Mouse (Mus musculus): ENCODE data around the gene Fam131c. TPM values are rescaled to one million over a fixed set of nuclear protein-coding genes. Genes with fewer than 3 reads are reported as not detected.

The Fam131c gene
- 0.35 and 1.2 TPM in 2 replicates for polyA plus RNA-seq (2014; fragmentation: Nextera tagmentation; extraction: Ambion mirVana)

DNA sequence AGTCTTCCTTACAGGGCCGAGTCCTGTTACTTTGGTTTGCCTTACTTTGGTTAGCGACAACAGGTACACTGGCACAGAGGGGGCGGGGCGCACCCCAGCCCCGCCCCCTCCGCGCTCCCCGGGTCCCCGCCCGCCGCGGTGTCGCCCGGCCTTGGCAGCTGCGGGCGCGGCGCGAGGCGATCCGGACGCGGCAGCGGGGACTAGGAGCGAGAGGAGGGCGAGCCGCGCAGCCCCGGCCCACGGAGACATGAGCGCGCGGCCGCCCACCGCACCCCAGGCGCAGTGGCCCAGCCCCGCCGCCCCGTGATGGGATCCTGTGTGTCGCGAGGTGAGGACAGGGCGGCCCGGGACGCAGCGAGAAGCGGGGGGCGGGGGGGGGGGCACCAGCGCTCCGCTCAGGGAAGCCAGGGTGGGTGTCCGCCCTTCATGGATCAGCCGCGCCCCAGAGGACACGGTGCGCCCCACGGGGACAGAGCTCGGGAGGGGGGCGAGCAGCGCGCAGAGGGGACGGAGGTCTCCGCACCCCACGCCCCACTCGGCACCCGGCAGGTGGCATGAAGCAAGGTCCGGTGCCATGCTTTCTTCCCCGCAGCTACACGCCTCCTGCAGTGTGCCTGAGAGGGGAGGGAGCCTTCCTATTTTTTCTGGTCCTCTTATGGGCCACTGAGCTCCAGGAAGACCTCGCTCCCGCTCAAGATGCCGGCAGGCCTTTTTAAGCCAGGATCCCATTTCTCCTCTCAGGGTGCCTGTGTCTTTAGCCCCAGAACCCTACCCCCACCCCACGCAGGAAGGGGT is at the start of gene Fam131c:
Gene Fam131c (plus strand): TSS at position 224 of the 795 bp plus-strand sequence.
- Histone ChIP-seq H3K9me3 (ENCODE audit: control insufficient read depth, low read length) (no peaks in the 10 kb centered on the region), H3K27ac (ENCODE audit: low read depth, low read length) (no peak within 1 kb of the TSS), H3K27me3 (ENCODE audit: control insufficient read depth, insufficient read depth, low read length) (peaks cover 22% of the 10 kb centered on the region), H3K36me3 (ENCODE audit: control insufficient read depth, insufficient read depth, low read length) (no peaks in the 10 kb centered on the region), H3K9ac (ENCODE audit: low read length) (peak within 1 kb of the TSS; percentile 49), H3K4me3 (ENCODE audit: low read depth, low read length) (peak within 1 kb of the TSS; percentile 55), H3K4me1 (replicated peaks; ENCODE audit: control insufficient read depth, insufficient read depth, low read length) (0 out of 2 replicates have a peak, but pooled peaks cover 5% of the 10 kb centered on the region), H3K4me2 (ENCODE audit: low read depth, low read length, severe bottlenecking) (peak within 1 kb of the TSS; percentile 99)
- DNase-seq (ENCODE audit: low spot score), result peak; percentile 69
- under 1% methylated on average over 64 of the region's 71 CpGs for WGBS
- ATAC-seq (replicated peaks; ENCODE audit: low FRiP score), result peak; percentile 62

DNA sequence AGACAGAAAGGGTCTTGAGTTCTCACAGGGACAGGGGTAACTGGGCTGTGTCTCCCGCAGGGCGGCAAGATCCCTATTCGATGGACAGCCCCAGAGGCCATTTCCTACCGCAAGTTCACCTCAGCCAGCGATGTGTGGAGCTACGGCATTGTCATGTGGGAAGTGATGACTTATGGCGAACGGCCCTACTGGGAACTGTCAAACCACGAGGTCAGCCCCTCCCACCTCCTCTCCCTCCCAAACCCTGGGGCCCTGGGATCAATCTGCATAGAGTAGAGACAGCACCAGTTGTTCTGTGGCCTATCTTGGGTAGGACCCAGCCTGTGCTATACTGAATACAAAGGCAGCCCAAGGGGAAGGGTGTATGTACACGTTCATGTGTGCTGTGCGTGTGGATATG is 45.5 kb upstream of the Fam131c start:
- H3K4me2 ChIP-seq (ENCODE audit: low read depth, low read length, severe bottlenecking), result no peak overlapping the region
- no peak overlapping the region for H3K4me3 ChIP-seq (ENCODE audit: low read depth, low read length)
- 91% methylated on average over 11 of the region's 11 CpGs for WGBS
- no peak overlapping the region for H3K9ac ChIP-seq (ENCODE audit: low read length)
- no peak for ATAC-seq (replicated peaks; ENCODE audit: low FRiP score)
- no peaks in the 10 kb centered on the region for H3K4me1 ChIP-seq (replicated peaks; ENCODE audit: control insufficient read depth, insufficient read depth, low read length)
- H3K9me3 ChIP-seq (ENCODE audit: control insufficient read depth, low read length), result no peaks in the 10 kb centered on the region
- H3K27me3 ChIP-seq (ENCODE audit: control insufficient read depth, insufficient read depth, low read length), result no peaks in the 10 kb centered on the region
- H3K36me3 ChIP-seq (ENCODE audit: control insufficient read depth, insufficient read depth, low read length), result no peaks in the 10 kb centered on the region; the same call in 1 of the 2 replicates
- no peak overlapping the region for H3K27ac ChIP-seq (ENCODE audit: low read depth, low read length)
- DNase-seq (ENCODE audit: low spot score), result no peak

DNA sequence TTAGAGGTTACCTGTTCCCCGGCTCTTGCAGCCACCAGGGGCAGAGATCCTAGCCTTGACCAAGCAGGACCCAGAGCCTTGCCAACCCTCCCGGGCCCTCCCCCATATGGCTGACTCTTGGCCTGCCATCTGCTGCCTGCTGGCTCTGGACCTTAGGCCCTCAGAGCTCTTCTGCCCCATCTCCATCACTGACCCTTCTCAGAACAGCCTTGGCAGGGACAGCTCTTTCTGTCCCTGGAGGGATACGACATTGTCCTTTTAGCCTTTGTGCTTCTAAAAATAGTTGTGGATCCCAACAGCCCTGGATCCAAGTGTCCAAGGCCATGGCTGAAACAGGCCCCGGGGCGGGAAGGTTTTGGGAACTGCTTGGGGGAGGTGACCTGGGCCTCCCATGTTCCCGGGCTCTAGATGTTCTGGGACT is 43.2 kb upstream of the Fam131c start:
- WGBS, result 92% methylated on average over 6 of the region's 6 CpGs
- H3K27ac ChIP-seq (ENCODE audit: low read depth, low read length), result no peak overlapping the region
- H3K9ac ChIP-seq (ENCODE audit: low read length), result no peak overlapping the region
- H3K27me3 ChIP-seq (ENCODE audit: control insufficient read depth, insufficient read depth, low read length), result no peaks in the 10 kb centered on the region
- no peak overlapping the region for H3K4me2 ChIP-seq (ENCODE audit: low read depth, low read length, severe bottlenecking)
- no peaks in the 10 kb centered on the region for H3K9me3 ChIP-seq (ENCODE audit: control insufficient read depth, low read length)
- H3K4me1 ChIP-seq (replicated peaks; ENCODE audit: control insufficient read depth, insufficient read depth, low read length), result no peaks in the 10 kb centered on the region
- H3K4me3 ChIP-seq (ENCODE audit: low read depth, low read length), result no peak overlapping the region
- no peak for ATAC-seq (replicated peaks; ENCODE audit: low FRiP score)
- H3K36me3 ChIP-seq (ENCODE audit: control insufficient read depth, insufficient read depth, low read length), result no peaks in the 10 kb centered on the region; the same call in 1 of the 2 replicates
- no peak for DNase-seq (ENCODE audit: low spot score)

DNA sequence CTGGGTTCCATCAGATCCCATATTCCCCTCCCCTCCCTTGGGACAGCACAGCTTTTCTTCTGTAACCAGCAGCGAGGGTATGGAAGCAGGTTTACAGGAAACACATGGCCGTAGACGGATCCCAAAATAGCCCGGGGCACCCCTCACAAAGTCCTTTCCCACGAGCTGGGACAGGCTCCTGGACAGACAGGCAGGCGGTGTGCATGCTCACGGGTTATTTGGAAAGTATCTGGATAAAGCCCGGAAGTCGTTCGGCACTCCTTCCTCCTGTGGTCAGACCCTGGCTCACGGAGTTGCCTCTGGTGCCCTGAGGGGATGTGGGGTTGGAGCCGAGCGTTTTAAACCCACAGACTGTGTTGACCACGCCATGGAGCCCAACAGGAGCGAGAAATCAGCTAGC is 42.4 kb upstream of the Fam131c start:
- H3K9me3 ChIP-seq (ENCODE audit: control insufficient read depth, low read length), result no peaks in the 10 kb centered on the region
- no peaks in the 10 kb centered on the region for H3K4me1 ChIP-seq (replicated peaks; ENCODE audit: control insufficient read depth, insufficient read depth, low read length)
- WGBS, result 71% methylated on average over 15 of the region's 15 CpGs
- no peaks in the 10 kb centered on the region for H3K27me3 ChIP-seq (ENCODE audit: control insufficient read depth, insufficient read depth, low read length)
- ATAC-seq (replicated peaks; ENCODE audit: low FRiP score), result no peak
- no peak overlapping the region for H3K27ac ChIP-seq (ENCODE audit: low read depth, low read length)
- DNase-seq (ENCODE audit: low spot score), result peak; percentile 51
- H3K36me3 ChIP-seq (ENCODE audit: control insufficient read depth, insufficient read depth, low read length), result no peaks in the 10 kb centered on the region; the same call in 1 of the 2 replicates
- H3K9ac ChIP-seq (ENCODE audit: low read length), result no peak overlapping the region
- H3K4me2 ChIP-seq (ENCODE audit: low read depth, low read length, severe bottlenecking), result no peak overlapping the region
- H3K4me3 ChIP-seq (ENCODE audit: low read depth, low read length), result no peak overlapping the region

DNA sequence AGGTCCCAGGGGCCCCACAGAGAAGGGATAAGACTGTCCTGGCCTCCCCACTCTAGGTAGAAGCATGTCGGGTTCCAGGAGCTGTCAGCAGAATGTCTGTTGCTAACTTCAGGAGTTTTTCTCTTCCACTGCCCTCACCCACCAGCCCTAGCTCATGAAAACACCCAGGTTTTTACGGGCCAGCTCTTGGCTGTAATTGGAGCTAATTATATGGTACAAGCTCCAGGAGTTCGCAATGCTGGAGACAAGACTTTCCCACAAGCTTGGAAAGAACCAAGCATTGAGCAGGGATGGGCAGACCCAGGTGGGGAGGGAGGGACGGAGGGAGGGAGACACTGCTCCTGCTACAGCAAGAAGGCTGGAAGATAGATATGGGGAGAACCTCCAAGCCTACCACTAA is 40.9 kb upstream of the Fam131c start:
- no peak overlapping the region for H3K4me2 ChIP-seq (ENCODE audit: low read depth, low read length, severe bottlenecking)
- DNase-seq (ENCODE audit: low spot score), result peak; percentile 51
- no peak overlapping the region for H3K4me3 ChIP-seq (ENCODE audit: low read depth, low read length)
- H3K27ac ChIP-seq (ENCODE audit: low read depth, low read length), result no peak overlapping the region
- H3K36me3 ChIP-seq (ENCODE audit: control insufficient read depth, insufficient read depth, low read length), result no peaks in the 10 kb centered on the region; the same call in 1 of the 2 replicates
- no peaks in the 10 kb centered on the region for H3K9me3 ChIP-seq (ENCODE audit: control insufficient read depth, low read length)
- H3K9ac ChIP-seq (ENCODE audit: low read length), result no peak overlapping the region
- H3K4me1 ChIP-seq (replicated peaks; ENCODE audit: control insufficient read depth, insufficient read depth, low read length), result no peaks in the 10 kb centered on the region
- WGBS, result 80% methylated on average over 4 of the region's 4 CpGs
- no peak for ATAC-seq (replicated peaks; ENCODE audit: low FRiP score)
- H3K27me3 ChIP-seq (ENCODE audit: control insufficient read depth, insufficient read depth, low read length), result no peaks in the 10 kb centered on the region

DNA sequence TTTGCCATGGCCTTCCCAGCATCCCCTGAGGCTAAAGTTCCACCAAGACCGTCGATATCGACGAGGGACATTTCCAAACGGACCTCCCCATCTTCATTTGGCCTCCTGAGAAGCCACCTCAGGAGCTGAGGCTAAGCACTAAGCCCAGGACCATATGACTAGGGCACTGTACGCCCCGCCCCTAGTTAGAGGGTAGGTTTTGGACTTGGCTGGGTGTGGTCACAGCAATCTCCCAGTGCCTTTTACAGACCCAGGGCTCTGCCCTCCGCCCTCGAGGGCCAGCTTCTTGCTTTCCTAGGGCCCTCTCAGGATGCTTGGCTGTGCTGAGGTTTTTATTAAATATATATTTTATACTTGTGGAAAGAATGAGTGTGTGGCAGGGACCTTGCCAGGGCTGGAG is 39.3 kb upstream of the Fam131c start:
- Histone ChIP-seq H3K9me3 (ENCODE audit: control insufficient read depth, low read length) (no peaks in the 10 kb centered on the region), H3K9ac (ENCODE audit: low read length) (no peak overlapping the region), H3K36me3 (ENCODE audit: control insufficient read depth, insufficient read depth, low read length) (no peaks in the 10 kb centered on the region), H3K4me2 (ENCODE audit: low read depth, low read length, severe bottlenecking) (no peak overlapping the region), H3K4me3 (ENCODE audit: low read depth, low read length) (no peak overlapping the region), H3K27me3 (ENCODE audit: control insufficient read depth, insufficient read depth, low read length) (no peaks in the 10 kb centered on the region), H3K4me1 (replicated peaks; ENCODE audit: control insufficient read depth, insufficient read depth, low read length) (no peaks in the 10 kb centered on the region), H3K27ac (ENCODE audit: low read depth, low read length) (no peak overlapping the region)
- 88% methylated on average over 9 of the region's 9 CpGs for WGBS
- no peak for DNase-seq (ENCODE audit: low spot score)
- ATAC-seq (replicated peaks; ENCODE audit: low FRiP score), result no peak

DNA sequence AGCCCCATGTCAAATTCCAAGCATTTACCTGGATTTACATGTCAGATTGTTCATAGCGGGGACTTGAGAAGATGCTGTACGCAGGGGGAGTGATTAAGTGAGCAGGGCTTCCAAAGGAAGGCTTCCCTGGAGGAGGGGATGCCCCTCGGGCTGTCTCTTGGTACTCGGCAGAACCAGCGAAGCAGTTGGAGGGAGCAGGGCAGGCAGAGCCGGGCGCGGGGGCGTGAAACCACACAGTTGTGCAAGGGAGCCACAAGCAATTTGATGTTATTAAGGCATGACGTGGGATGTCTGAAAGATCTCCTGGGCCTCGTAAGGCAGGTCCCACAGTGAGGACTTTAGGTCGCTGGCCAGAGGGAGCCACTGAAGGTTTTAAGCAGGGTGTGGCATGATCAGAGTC is 38.1 kb upstream of the Fam131c start:
- ATAC-seq (replicated peaks; ENCODE audit: low FRiP score) (no peak), DNase-seq (ENCODE audit: low spot score) (peak; percentile 49)
- H3K27ac ChIP-seq (ENCODE audit: low read depth, low read length), result no peak overlapping the region
- no peaks in the 10 kb centered on the region for H3K36me3 ChIP-seq (ENCODE audit: control insufficient read depth, insufficient read depth, low read length)
- H3K9ac ChIP-seq (ENCODE audit: low read length), result no peak overlapping the region
- 76% methylated on average over 12 of the region's 12 CpGs for WGBS
- no peaks in the 10 kb centered on the region for H3K27me3 ChIP-seq (ENCODE audit: control insufficient read depth, insufficient read depth, low read length)
- no peak overlapping the region for H3K4me2 ChIP-seq (ENCODE audit: low read depth, low read length, severe bottlenecking)
- H3K9me3 ChIP-seq (ENCODE audit: control insufficient read depth, low read length), result no peaks in the 10 kb centered on the region
- peaks cover 6% of the 10 kb centered on the region for H3K4me1 ChIP-seq (replicated peaks; ENCODE audit: control insufficient read depth, insufficient read depth, low read length)
- no peak overlapping the region for H3K4me3 ChIP-seq (ENCODE audit: low read depth, low read length)

DNA sequence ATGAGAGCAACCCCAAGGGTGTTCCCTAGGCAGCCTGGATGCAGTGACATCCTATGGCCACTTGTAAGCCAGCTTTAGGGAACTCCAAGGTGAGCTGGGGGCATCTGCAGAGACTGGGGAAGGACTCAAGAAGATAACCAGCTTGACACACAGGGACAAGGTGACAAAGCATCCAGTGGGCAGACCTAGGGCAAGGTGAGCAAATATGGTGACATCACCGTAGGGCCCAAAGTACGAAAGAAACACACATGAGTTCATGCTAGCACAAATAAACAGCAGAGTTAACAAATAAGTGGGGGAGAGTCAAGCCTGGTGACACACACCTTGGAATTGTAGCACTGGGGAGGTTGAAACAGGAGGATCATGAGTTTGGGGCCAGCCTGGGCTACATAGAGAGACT is 36.6 kb upstream of the Fam131c start:
- Histone ChIP-seq H3K27me3 (ENCODE audit: control insufficient read depth, insufficient read depth, low read length) (no peaks in the 10 kb centered on the region), H3K36me3 (ENCODE audit: control insufficient read depth, insufficient read depth, low read length) (no peaks in the 10 kb centered on the region), H3K9me3 (ENCODE audit: control insufficient read depth, low read length) (no peaks in the 10 kb centered on the region), H3K4me1 (replicated peaks; ENCODE audit: control insufficient read depth, insufficient read depth, low read length) (peaks cover 17% of the 10 kb centered on the region), H3K4me3 (ENCODE audit: low read depth, low read length) (no peak overlapping the region), H3K4me2 (ENCODE audit: low read depth, low read length, severe bottlenecking) (no peak overlapping the region), H3K9ac (ENCODE audit: low read length) (no peak overlapping the region), H3K27ac (ENCODE audit: low read depth, low read length) (no peak overlapping the region)
- no peak for DNase-seq (ENCODE audit: low spot score)
- 87% methylated on average over 2 of the region's 2 CpGs for WGBS
- ATAC-seq (replicated peaks; ENCODE audit: low FRiP score), result no peak

DNA sequence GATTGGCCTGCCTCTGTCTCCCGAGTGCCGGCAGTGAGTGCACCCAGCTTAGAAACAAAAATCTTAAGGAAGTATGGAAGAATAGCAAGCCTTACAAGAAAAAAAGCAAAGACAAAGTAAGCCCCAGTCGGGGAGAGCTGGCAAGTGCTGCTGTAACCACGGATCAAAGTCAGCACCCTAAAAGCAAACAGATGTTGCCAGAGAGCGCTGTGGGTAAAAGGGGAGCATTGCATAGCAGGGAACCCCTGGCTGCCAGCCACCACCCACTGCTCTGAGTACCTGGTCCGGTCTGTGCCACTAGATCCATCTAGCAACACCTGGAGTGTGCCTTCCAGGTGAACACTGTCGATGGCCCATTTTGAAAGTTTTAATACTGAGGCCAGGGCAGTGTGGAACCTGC is 35.8 kb upstream of the Fam131c start:
- no peaks in the 10 kb centered on the region for H3K9me3 ChIP-seq (ENCODE audit: control insufficient read depth, low read length)
- H3K9ac ChIP-seq (ENCODE audit: low read length), result no peak overlapping the region
- H3K36me3 ChIP-seq (ENCODE audit: control insufficient read depth, insufficient read depth, low read length), result no peaks in the 10 kb centered on the region
- no peak overlapping the region for H3K4me3 ChIP-seq (ENCODE audit: low read depth, low read length)
- no peak for ATAC-seq (replicated peaks; ENCODE audit: low FRiP score)
- no peak overlapping the region for H3K4me2 ChIP-seq (ENCODE audit: low read depth, low read length, severe bottlenecking)
- no peak overlapping the region for H3K27ac ChIP-seq (ENCODE audit: low read depth, low read length)
- H3K27me3 ChIP-seq (ENCODE audit: control insufficient read depth, insufficient read depth, low read length), result no peaks in the 10 kb centered on the region
- DNase-seq (ENCODE audit: low spot score), result no peak
- peaks cover 17% of the 10 kb centered on the region for H3K4me1 ChIP-seq (replicated peaks; ENCODE audit: control insufficient read depth, insufficient read depth, low read length)
- WGBS, result 88% methylated on average over 7 of the region's 7 CpGs
